Mouse (Mus musculus) thymus, adult 2 months (tissue): ENCODE results near the gene Iqub. TPM values are rescaled to one million over a fixed set of nuclear protein-coding genes. Genes with fewer than 3 reads are reported as not detected.

ENCODE experiments used
- DNase-seq: peaks from one replicate; pipeline ENCODE4 v3.0.0; 2021
- H3K27ac ChIP-seq: fragments of 200-500 bp; 2 replicates; pipeline ENCODE4 v1.5.1; 2012; ENCODE audit warnings: low read length, control low read depth; ENCODE audit not compliant: control insufficient read depth, insufficient read depth
- H3K27me3 ChIP-seq: fragments of 200-500 bp; 2 replicates; pipeline ENCODE4 v1.6.1; 2012; ENCODE audit warnings: mild to moderate bottlenecking, low read length, moderate library complexity, mixed read lengths; ENCODE audit not compliant: control insufficient read depth, insufficient read depth
- H3K36me3 ChIP-seq: fragments of 200-500 bp; 2 replicates; pipeline ENCODE4 v1.6.1; 2012; ENCODE audit warnings: mild to moderate bottlenecking, low read length, moderate library complexity; ENCODE audit not compliant: control insufficient read depth, insufficient read depth
- H3K4me1 ChIP-seq: fragments of 200-500 bp; replicated peaks from 2 replicates; pipeline ENCODE4 v1.6.1; 2012; ENCODE audit warnings: low read length; ENCODE audit not compliant: control insufficient read depth, insufficient read depth
- H3K4me3 ChIP-seq: fragments of 200-500 bp; 2 replicates; pipeline ENCODE4 v1.5.1; 2012; ENCODE audit warnings: mild to moderate bottlenecking, low read length, control low read depth, moderate library complexity; ENCODE audit not compliant: control insufficient read depth, insufficient read depth
- CTCF ChIP-seq: fragments of 200-500 bp; IDR thresholded peaks from 2 replicates; pipeline ENCODE4 v1.5.1; 2012; ENCODE audit warnings: mild to moderate bottlenecking, control low read depth, low read length, moderate library complexity, borderline replicate concordance; ENCODE audit not compliant: control insufficient read depth, poor library complexity, insufficient read depth; ENCODE audit errors: extremely low read depth
- POLR2A ChIP-seq: fragments of 200-500 bp; IDR thresholded peaks from 2 replicates; pipeline ENCODE4 v1.6.1; 2012; ENCODE audit warnings: mild to moderate bottlenecking, low read length, control low read depth, moderate library complexity; ENCODE audit not compliant: control insufficient read depth, poor library complexity, insufficient read depth; ENCODE audit errors: extremely low read depth
- WGBS: fragments of 180-500 bp; shearing (Covaris S2); methylation state at CpG from one replicate; pipeline ENCODE4 v1.1.7; 2018; 5-methylcytosine and 5-hydroxymethylcytosine counted together
- polyA plus RNA-seq: library from polyadenylated mRNA; depleted of rRNA; stranded (reverse); fragments of >200 nt; gene quantifications from 2 replicates; pipeline ENCODE4 v1.2.3, GENCODE M21; 2012; rRNA removed

Gene Iqub
- polyA plus RNA-seq = 0.05 TPM in 1 of 2 replicates, not detected in the other

DNA sequence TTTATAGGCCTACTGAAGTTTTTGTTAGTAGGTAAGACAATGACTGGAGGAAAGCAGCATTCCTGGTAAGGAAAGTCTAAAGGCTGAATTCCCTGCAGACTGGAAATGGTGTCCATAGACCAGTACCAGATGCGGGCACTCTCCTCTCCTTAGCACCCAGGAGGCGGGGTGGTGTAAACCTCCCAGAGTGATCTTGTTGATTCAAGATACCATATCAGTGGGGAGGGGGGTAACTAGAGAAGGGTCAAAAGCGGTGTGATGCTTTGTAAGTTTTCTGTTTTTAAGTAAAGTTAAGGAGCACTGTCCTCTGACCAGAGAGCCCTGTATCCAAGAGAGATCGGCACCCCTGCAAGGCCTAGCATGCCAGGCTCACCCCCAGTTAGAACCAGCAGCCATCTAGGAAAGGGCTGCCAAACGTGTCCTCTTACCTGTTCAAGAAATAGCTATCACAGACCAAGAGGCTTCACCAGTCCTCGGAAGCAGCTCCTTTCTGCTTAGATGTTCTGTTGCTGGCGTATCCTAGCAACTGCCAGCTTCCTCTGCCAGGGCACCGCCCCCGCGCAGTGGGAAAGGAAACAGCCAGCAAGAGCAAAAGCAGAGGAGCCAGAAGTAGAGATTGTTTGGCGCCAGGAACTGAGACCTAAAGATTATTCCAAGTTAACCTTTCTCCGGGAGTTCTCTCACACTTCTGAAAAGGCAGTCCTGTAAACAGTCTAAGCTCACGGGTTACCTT, at the start of gene Iqub:
TSS of gene Iqub (minus strand) at position 516 of the 733 bp plus-strand sequence.
- peak; percentile 39 for DNase-seq
- peaks cover 4% of the 10 kb centered on the region; the same call in 1 of the 2 replicates for H3K4me1 ChIP-seq
- no peak within 1 kb of the TSS for H3K27ac ChIP-seq
- H3K27me3 ChIP-seq = no peaks in the 10 kb centered on the region
- H3K36me3 ChIP-seq = peaks cover 9% of the 10 kb centered on the region
- TF ChIP-seq CTCF = no peak
- TF ChIP-seq POLR2A = no peak
- WGBS = 27% methylated on average over 13 of the region's 13 CpGs
- H3K4me3 ChIP-seq = no peak within 1 kb of the TSS

DNA sequence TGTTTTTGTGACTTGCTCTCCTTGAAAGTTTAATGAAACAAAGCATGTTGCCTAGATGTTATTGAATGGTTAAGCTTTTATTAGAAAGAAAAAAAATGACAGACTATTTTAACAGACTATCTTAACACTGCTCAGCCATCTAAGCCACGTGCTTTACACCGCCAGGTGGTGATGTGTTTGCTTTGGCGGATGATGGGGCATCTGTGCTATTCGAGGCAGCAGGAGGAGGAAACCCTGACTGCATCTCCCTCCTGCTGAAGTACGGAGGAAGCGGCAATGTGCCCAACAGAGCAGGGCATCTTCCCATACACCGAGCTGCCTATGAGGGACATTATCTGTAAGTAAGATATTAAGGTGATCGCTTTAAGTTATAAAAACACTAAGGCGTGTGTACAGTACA, 49.2 kb upstream of the Iqub start:
- no peak overlapping the region for H3K4me3 ChIP-seq
- no peak overlapping the region for H3K27ac ChIP-seq
- DNase-seq = no peak
- no peaks in the 10 kb centered on the region for H3K36me3 ChIP-seq
- no peaks in the 10 kb centered on the region for H3K27me3 ChIP-seq
- 84% methylated on average over 9 of the region's 9 CpGs for WGBS
- no peak for TF ChIP-seq CTCF
- H3K4me1 ChIP-seq = no peaks in the 10 kb centered on the region

- H3K4me3 ChIP-seq = no peak overlapping the region
- DNase-seq = no peak
- TF ChIP-seq POLR2A (no peak), CTCF (no peak)
- no peaks in the 10 kb centered on the region for H3K27me3 ChIP-seq
- 93% methylated on average over 2 of the region's 2 CpGs for whole genome bisulfite sequencing
- no peaks in the 10 kb centered on the region for H3K4me1 ChIP-seq
- H3K27ac ChIP-seq = no peak overlapping the region
- H3K36me3 ChIP-seq = no peaks in the 10 kb centered on the region
Measured at GRCm38 (mm10) chr6:24555488-24555887, 40.6 kb upstream of the Iqub start.

- Histone ChIP-seq H3K4me1 (no peaks in the 10 kb centered on the region), H3K4me3 (no peak overlapping the region), H3K27me3 (no peaks in the 10 kb centered on the region), H3K36me3 (no peaks in the 10 kb centered on the region), H3K27ac (no peak overlapping the region)
- 79% methylated on average over 11 of the region's 11 CpGs for WGBS
- TF ChIP-seq CTCF = no peak
- no peak for TF ChIP-seq POLR2A
- no peak for DNase-seq
Measured at GRCm38 (mm10) chr6:24554427-24555086, 39.7 kb upstream of the Iqub start.

DNA sequence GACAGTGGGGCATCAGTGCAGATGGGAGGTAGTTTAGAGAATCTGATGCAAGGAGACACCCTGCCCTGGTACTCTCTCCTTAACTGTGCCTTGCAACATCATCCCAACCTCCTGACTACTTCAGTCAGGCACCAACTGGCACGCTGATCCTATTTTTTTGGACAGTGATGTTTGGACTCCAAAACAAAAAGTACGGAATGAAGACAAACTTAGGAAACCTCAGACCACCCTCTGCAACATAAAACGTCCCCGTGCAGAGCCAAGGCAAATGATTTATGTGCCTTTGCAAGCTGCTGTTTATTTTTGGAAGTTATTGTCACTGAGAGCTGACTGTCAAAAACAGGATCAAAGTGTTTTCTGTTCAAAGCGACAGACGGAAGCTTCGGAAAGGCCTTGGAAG, 37.2 kb upstream of the Iqub start:
- WGBS = 62% methylated on average over 7 of the region's 7 CpGs
- TF ChIP-seq POLR2A (no peak), CTCF (no peak)
- Histone ChIP-seq H3K4me3 (no peak overlapping the region), H3K27ac (no peak overlapping the region), H3K27me3 (no peaks in the 10 kb centered on the region), H3K36me3 (no peaks in the 10 kb centered on the region), H3K4me1 (no peaks in the 10 kb centered on the region)
- no peak for DNase-seq

- H3K4me3 ChIP-seq = no peak overlapping the region
- no peaks in the 10 kb centered on the region for H3K36me3 ChIP-seq
- DNase-seq = no peak
- no peak overlapping the region for H3K27ac ChIP-seq
- H3K27me3 ChIP-seq = no peaks in the 10 kb centered on the region
- TF ChIP-seq POLR2A = no peak
- TF ChIP-seq CTCF = no peak
- 38% methylated on average over 2 of the region's 2 CpGs for WGBS
- H3K4me1 ChIP-seq = no peaks in the 10 kb centered on the region
Measured at GRCm38 (mm10) chr6:24549801-24550200, 34.9 kb upstream of the Iqub start.
